Mouse (Mus musculus) small intestine, adult 2 months (tissue): Measurements from ENCODE around the gene Hsdl2.

Source experiments
- CTCF ChIP-seq: fragments of 200-500 bp; IDR thresholded peaks from 2 replicates; pipeline ENCODE4 v1.5.1; 2012; ENCODE audit warnings: low read depth, mild to moderate bottlenecking, control low read depth, inconsistent platforms, low read length, moderate library complexity, mixed read lengths; ENCODE audit not compliant: insufficient replicate concordance, insufficient read length; ENCODE audit errors: extremely low read depth
- POLR2A ChIP-seq: fragments of 200-500 bp; IDR thresholded peaks from 2 replicates; pipeline ENCODE4 v1.6.1; 2012; ENCODE audit warnings: low read depth, mild to moderate bottlenecking, control low read depth, inconsistent platforms, low read length, moderate library complexity

DNA sequence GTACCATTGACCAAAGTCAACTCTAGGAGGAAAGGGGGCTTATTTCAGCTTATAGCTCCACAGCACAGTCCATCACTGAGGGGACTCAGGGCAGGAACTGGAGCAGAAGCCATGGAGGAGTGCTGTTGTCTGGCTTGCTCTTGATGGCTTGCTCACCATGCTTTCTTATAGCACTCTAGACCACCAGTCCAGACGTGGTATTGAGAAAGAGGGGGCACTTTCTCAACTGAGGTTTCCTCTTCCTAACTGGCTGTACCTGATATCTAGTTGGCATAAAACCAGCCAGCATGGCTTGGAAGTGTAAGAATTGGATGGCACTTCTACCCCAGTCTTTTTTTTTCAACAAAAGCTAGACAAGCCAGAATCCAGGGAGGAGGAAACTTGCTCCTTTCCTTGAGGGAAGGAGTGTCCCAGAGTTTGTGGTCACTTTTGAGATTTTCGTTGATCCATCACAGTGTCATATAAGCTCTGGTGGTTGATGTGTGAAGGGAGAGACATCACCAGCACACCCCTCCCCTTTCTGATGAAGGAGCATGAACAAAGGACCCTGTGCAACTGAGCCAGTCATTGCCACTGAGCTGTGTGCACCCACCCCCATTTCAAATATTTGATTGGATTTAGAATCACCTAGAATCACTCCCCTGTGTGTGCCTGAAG, 6.0 kb downstream of the Hsdl2 start:
- TF ChIP-seq CTCF (no peak), POLR2A (no peak)
